Mouse (Mus musculus): ENCODE measurements around the gene Stat1.

GRCm38 (mm10) chr1:52144907-52145306 is 25.7 kb downstream of the Stat1 start:
- TF ChIP-seq CTCF (IDR thresholded peaks at IDR 0.05; ENCODE audit: low read depth) (no peak), EP300 (IDR thresholded peaks at IDR 0.05; ENCODE audit: low read depth) (no peak)
